Comparison of ENCODE assay signal across 9 mouse cellular contexts in the genomic region with DNA sequence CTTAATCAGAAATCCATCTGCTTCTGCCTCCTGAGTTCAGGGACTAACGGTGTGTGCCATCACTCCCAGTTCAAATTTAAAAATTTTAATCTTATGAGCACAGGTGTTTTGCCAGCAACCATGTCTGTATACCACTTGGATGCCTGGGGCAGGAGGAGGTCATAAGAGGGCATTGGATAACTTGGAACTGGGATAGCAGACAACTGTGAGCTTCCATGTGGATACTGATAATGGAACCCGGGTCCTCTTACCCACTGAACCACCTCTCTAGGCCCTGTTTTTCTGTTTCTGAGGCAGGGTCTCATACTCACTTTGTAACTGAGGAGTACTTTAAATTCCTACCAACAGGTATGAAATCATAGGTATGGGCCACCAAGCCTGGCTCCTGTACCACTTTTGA. TPM values are rescaled to one million over a fixed set of nuclear protein-coding genes. Genes with fewer than 3 reads are reported as not detected.
DNase-seq lines count a peak whose midpoint lies in the region; ATAC-seq and TF ChIP-seq lines count a peak whose summit lies in the region.
"Had no signal": no experiment of that assay in that cellular context is flagged by ENCODE, and none has a peak within 500 bp of the region (broad histone marks: within the 10 kb centered on the region; RNA-seq: fewer than 3 reads in every experiment).

No protein-coding gene starts in this region.

- H3K4me3 ChIP-seq in kidney, adult 2 months (ENCODE audit: insufficient read depth, low read depth, low read length), result no peak overlapping the region
- no peak overlapping the region for H3K4me3 ChIP-seq in brown adipose tissue, adult 24 weeks (ENCODE audit: insufficient read depth, low read depth, low read length)
- no peak overlapping the region for H3K4me3 ChIP-seq in embryonic facial prominence, embryonic 12.5 days
- H3K4me3 ChIP-seq in limb, embryonic 14.5 days (replicated peaks; ENCODE audit: low read length), result no peak overlapping the region
- no peak overlapping the region for H3K4me3 ChIP-seq in thymus, adult 2 months (ENCODE audit: control insufficient read depth, insufficient read depth, low read length)

- no peak for ATAC-seq in embryonic facial prominence, embryonic 12.5 days (ENCODE audit: insufficient number of reproducible peaks, insufficient read depth, low FRiP score, low TSS enrichment)
- ATAC-seq in limb, embryonic 14.5 days (ENCODE audit: low FRiP score, low read depth), result no peak
- ATAC-seq: midbrain, embryonic 16.5 days had no signal

- TF ChIP-seq POLR2A in kidney, adult 2 months (IDR thresholded peaks at IDR 0.05; ENCODE audit: low read depth, low read length), result no peak
- TF ChIP-seq POLR2A in limb, embryonic 14.5 days (IDR thresholded peaks at IDR 0.05; ENCODE audit: borderline replicate concordance, extremely low read depth, insufficient read depth, insufficient read length), result no peak
- TF ChIP-seq POLR2A in thymus, adult 2 months (IDR thresholded peaks at IDR 0.05; ENCODE audit: control insufficient read depth, extremely low read depth, insufficient read depth, low read length, poor library complexity), result no peak

- 0 out of 2 replicates have a peak, but pooled peaks cover 3% of the 10 kb centered on the region for H3K9me3 ChIP-seq in embryonic facial prominence, embryonic 12.5 days
- H3K9me3 ChIP-seq in limb, embryonic 14.5 days (ENCODE audit: control insufficient read depth, low read length), result no peaks in the 10 kb centered on the region

- H3K36me3 ChIP-seq in kidney, adult 2 months (ENCODE audit: control insufficient read depth, insufficient read depth, low read length), result no peaks in the 10 kb centered on the region
- no peaks in the 10 kb centered on the region for H3K36me3 ChIP-seq in embryonic facial prominence, embryonic 12.5 days
- no peaks in the 10 kb centered on the region for H3K36me3 ChIP-seq in limb, embryonic 14.5 days (ENCODE audit: control insufficient read depth, insufficient read depth, low read length)
- H3K36me3 ChIP-seq in thymus, adult 2 months (ENCODE audit: control insufficient read depth, insufficient read depth, low read length), result no peaks in the 10 kb centered on the region

- no peak overlapping the region for H3K9ac ChIP-seq in embryonic facial prominence, embryonic 12.5 days
- H3K9ac ChIP-seq in limb, embryonic 14.5 days (ENCODE audit: low read depth, low read length, severe bottlenecking), result 0 out of 2 replicates have a peak overlapping the region, but pooled peaks have one; percentile 29

- no peak for DNase-seq in kidney, adult 2 months
- no peak for DNase-seq in kidney, postnatal 25 days
- no peak for DNase-seq in limb, embryonic 14.5 days (ENCODE audit: low spot score)
- no peak for DNase-seq in embryo, embryonic 10.5 days (ENCODE audit: low spot score)
- DNase-seq in thymus, adult 2 months, result no peak
- DNase-seq: cerebellum, postnatal 25 days had no signal

- H3K4me1 ChIP-seq in kidney, adult 2 months (ENCODE audit: control insufficient read depth, insufficient read depth, low read length), result peaks cover 3% of the 10 kb centered on the region; the same call in 1 of the 2 replicates
- peaks cover 10% of the 10 kb centered on the region; the same call in 1 of the 2 replicates for H3K4me1 ChIP-seq in brown adipose tissue, adult 24 weeks (ENCODE audit: control insufficient read depth, insufficient read depth, insufficient read length, low read length)
- 0 out of 2 replicates have a peak, but pooled peaks cover 4% of the 10 kb centered on the region for H3K4me1 ChIP-seq in embryonic facial prominence, embryonic 12.5 days
- peaks cover 10% of the 10 kb centered on the region for H3K4me1 ChIP-seq in limb, embryonic 14.5 days (ENCODE audit: control insufficient read depth, insufficient read depth, low read length)
- peaks cover 7% of the 10 kb centered on the region for H3K4me1 ChIP-seq in thymus, adult 2 months (replicated peaks; ENCODE audit: control insufficient read depth, insufficient read depth, low read length)

- no peak for TF ChIP-seq CTCF in kidney, adult 2 months (conservative IDR thresholded peaks at IDR 0.05; ENCODE audit: insufficient read depth, insufficient read length, low read depth, low read length)
- no peak for TF ChIP-seq CTCF in thymus, adult 2 months (IDR thresholded peaks at IDR 0.05; ENCODE audit: borderline replicate concordance, control insufficient read depth, extremely low read depth, insufficient read depth, low read length, poor library complexity)

- H3K27me3 ChIP-seq in kidney, adult 2 months (replicated peaks; ENCODE audit: control insufficient read depth, insufficient read depth, low read length), result no peaks in the 10 kb centered on the region
- no peaks in the 10 kb centered on the region for H3K27me3 ChIP-seq in embryonic facial prominence, embryonic 12.5 days
- no peaks in the 10 kb centered on the region for H3K27me3 ChIP-seq in limb, embryonic 14.5 days (ENCODE audit: control insufficient read depth, insufficient read depth, low read length)
- H3K27me3 ChIP-seq in thymus, adult 2 months (ENCODE audit: control insufficient read depth, insufficient read depth, low read length), result no peaks in the 10 kb centered on the region

- no peak overlapping the region for H3K4me2 ChIP-seq in embryonic facial prominence, embryonic 12.5 days (replicated peaks)
- no peak overlapping the region for H3K4me2 ChIP-seq in limb, embryonic 14.5 days (replicated peaks; ENCODE audit: low read depth, low read length, severe bottlenecking)

- H3K27ac ChIP-seq in kidney, adult 2 months (ENCODE audit: insufficient read depth, low read depth, low read length), result peak overlapping the region; percentile 83
- H3K27ac ChIP-seq in brown adipose tissue, adult 24 weeks (replicated peaks; ENCODE audit: low read depth, low read length), result peak overlapping the region; percentile 99
- H3K27ac ChIP-seq in embryonic facial prominence, embryonic 12.5 days, result peak overlapping the region; percentile 84; the same call in 1 of the 2 replicates
- 0 out of 2 replicates have a peak overlapping the region, but pooled peaks have one; percentile 48 for H3K27ac ChIP-seq in limb, embryonic 14.5 days (replicated peaks; ENCODE audit: low read depth, low read length)
- no peak overlapping the region for H3K27ac ChIP-seq in thymus, adult 2 months (ENCODE audit: control insufficient read depth, insufficient read depth, low read length)

- WGBS in kidney, adult 2 months, result 90% methylated on average over 2 of the region's 2 CpGs
- 81% methylated on average over 2 of the region's 2 CpGs for WGBS in embryonic facial prominence, embryonic 12.5 days
- WGBS in limb, embryonic 14.5 days, result 90% methylated on average over 2 of the region's 2 CpGs
- 93% methylated on average over 2 of the region's 2 CpGs for WGBS in thymus, adult 2 months

RNA-seq across cellular contexts. Expression of a gene that starts 12.3 kb away (rescaled TPM):
- polyA plus RNA-seq in kidney, adult 2 months (2012; rRNA removed), result 1.7 and 2.5 TPM in 2 replicates
- polyA plus RNA-seq in brown adipose tissue, adult 24 weeks (2012; ENCODE audit: insufficient read depth, insufficient read length, missing spikeins), result 34.9 and 38.0 TPM in 2 replicates
- 0.42 and 0.93 TPM in 2 replicates for polyA plus RNA-seq in embryonic facial prominence, embryonic 12.5 days (2016; fragmentation: Nextera tagmentation; extraction: Ambion mirVana)
- polyA plus RNA-seq in limb, embryonic 14.5 days (2012; rRNA removed), result 1.4 TPM in 2 replicates
- polyA plus RNA-seq in limb, embryonic 14.5 days (2014; fragmentation: Nextera tagmentation; extraction: Ambion mirVana), result 0.86 and 1.1 TPM in 2 replicates
- polyA plus RNA-seq in thymus, adult 2 months (2012; rRNA removed), result 1.8 and 3.9 TPM in 2 replicates

RNA-seq across cellular contexts. Expression of a gene that starts 25.4 kb away (rescaled TPM):
- polyA plus RNA-seq in kidney, adult 2 months (2012; rRNA removed), result 16.2 and 17.3 TPM in 2 replicates
- 29.6 and 38.8 TPM in 2 replicates for polyA plus RNA-seq in brown adipose tissue, adult 24 weeks (2012; ENCODE audit: insufficient read depth, insufficient read length, missing spikeins)
- polyA plus RNA-seq in embryonic facial prominence, embryonic 12.5 days (2016; fragmentation: Nextera tagmentation; extraction: Ambion mirVana), result 55.6 and 60.5 TPM in 2 replicates
- 26.3 and 30.6 TPM in 2 replicates for polyA plus RNA-seq in limb, embryonic 14.5 days (2012; rRNA removed)
- 44.5 and 45.7 TPM in 2 replicates for polyA plus RNA-seq in limb, embryonic 14.5 days (2014; fragmentation: Nextera tagmentation; extraction: Ambion mirVana)
- 19.9 and 21.6 TPM in 2 replicates for polyA plus RNA-seq in thymus, adult 2 months (2012; rRNA removed)

RNA-seq across cellular contexts. Expression of a gene that starts 25.7 kb away (rescaled TPM):
- polyA plus RNA-seq in kidney, adult 2 months (2012; rRNA removed), result 10.0 and 11.8 TPM in 2 replicates
- polyA plus RNA-seq in brown adipose tissue, adult 24 weeks (2012; ENCODE audit: insufficient read depth, insufficient read length, missing spikeins), result 3.5 and 5.2 TPM in 2 replicates
- 24.8 and 25.7 TPM in 2 replicates for polyA plus RNA-seq in embryonic facial prominence, embryonic 12.5 days (2016; fragmentation: Nextera tagmentation; extraction: Ambion mirVana)
- 41.3 and 59.1 TPM in 2 replicates for polyA plus RNA-seq in limb, embryonic 14.5 days (2012; rRNA removed)
- 14.9 and 18.6 TPM in 2 replicates for polyA plus RNA-seq in limb, embryonic 14.5 days (2014; fragmentation: Nextera tagmentation; extraction: Ambion mirVana)
- 17.4 and 20.5 TPM in 2 replicates for polyA plus RNA-seq in thymus, adult 2 months (2012; rRNA removed)

RNA-seq across cellular contexts. Expression of a gene that starts 30.8 kb away (rescaled TPM):
- 17.6 and 20.0 TPM in 2 replicates for polyA plus RNA-seq in kidney, adult 2 months (2012; rRNA removed)
- polyA plus RNA-seq in brown adipose tissue, adult 24 weeks (2012; ENCODE audit: insufficient read depth, insufficient read length, missing spikeins), result 12.5 and 19.5 TPM in 2 replicates
- 48.9 and 53.1 TPM in 2 replicates for polyA plus RNA-seq in embryonic facial prominence, embryonic 12.5 days (2016; fragmentation: Nextera tagmentation; extraction: Ambion mirVana)
- 49.9 and 60.3 TPM in 2 replicates for polyA plus RNA-seq in limb, embryonic 14.5 days (2012; rRNA removed)
- 36.0 and 36.8 TPM in 2 replicates for polyA plus RNA-seq in limb, embryonic 14.5 days (2014; fragmentation: Nextera tagmentation; extraction: Ambion mirVana)
- polyA plus RNA-seq in thymus, adult 2 months (2012; rRNA removed), result 70.0 and 74.9 TPM in 2 replicates

RNA-seq across cellular contexts. Expression of a gene that starts 33.8 kb away (rescaled TPM):
- 17.4 and 24.5 TPM in 2 replicates for polyA plus RNA-seq in kidney, adult 2 months (2012; rRNA removed)
- 4.6 and 6.0 TPM in 2 replicates for polyA plus RNA-seq in brown adipose tissue, adult 24 weeks (2012; ENCODE audit: insufficient read depth, insufficient read length, missing spikeins)
- polyA plus RNA-seq in embryonic facial prominence, embryonic 12.5 days (2016; fragmentation: Nextera tagmentation; extraction: Ambion mirVana), result 9.3 and 10.4 TPM in 2 replicates
- polyA plus RNA-seq in limb, embryonic 14.5 days (2012; rRNA removed), result 23.0 and 26.6 TPM in 2 replicates
- polyA plus RNA-seq in limb, embryonic 14.5 days (2014; fragmentation: Nextera tagmentation; extraction: Ambion mirVana), result 18.4 and 19.9 TPM in 2 replicates
- polyA plus RNA-seq in thymus, adult 2 months (2012; rRNA removed), result 326 and 374 TPM in 2 replicates
